ENCODE assay signal across 8 mouse cellular contexts in genomic region chr3:116033871-116034222, GRCm38 (mm10). TPM values are rescaled to one million over a fixed set of nuclear protein-coding genes. Genes with fewer than 3 reads are reported as not detected.
A peak's percentile ranks its signal among the peaks of the same experiment; 100 is the strongest.
DNase-seq lines count a peak whose midpoint lies in the region; ATAC-seq lines count a peak whose summit lies in the region.

No protein-coding gene starts in this region.

- peak; percentile 66 for ATAC-seq in forebrain, embryonic 11.5 days (replicated peaks; ENCODE audit: low FRiP score)
- ATAC-seq in hindbrain, embryonic 16.5 days: peak; percentile 60
- peak; percentile 37; the same call in 1 of the 2 replicates for ATAC-seq in midbrain, embryonic 16.5 days

- H3K36me3 ChIP-seq in forebrain, embryonic 11.5 days (ENCODE audit: control insufficient read depth, insufficient read depth, low read length): no peaks in the 10 kb centered on the region
- no peaks in the 10 kb centered on the region for H3K36me3 ChIP-seq in forebrain, embryonic 10.5 days (replicated peaks)
- no peaks in the 10 kb centered on the region for H3K36me3 ChIP-seq in hindbrain, embryonic 16.5 days (ENCODE audit: control insufficient read depth, insufficient read depth, low read length)
- H3K36me3 ChIP-seq in midbrain, embryonic 16.5 days (ENCODE audit: control insufficient read depth, insufficient read depth, low read length): no peaks in the 10 kb centered on the region

- no peak overlapping the region for H3K27ac ChIP-seq in forebrain, embryonic 11.5 days (ENCODE audit: low read depth, low read length)
- H3K27ac ChIP-seq in forebrain, embryonic 10.5 days: no peak overlapping the region
- H3K27ac ChIP-seq in hindbrain, embryonic 16.5 days (ENCODE audit: low read depth, low read length): no peak overlapping the region
- H3K27ac ChIP-seq in midbrain, embryonic 16.5 days (ENCODE audit: low read length): no peak overlapping the region

- no peak for DNase-seq in forebrain, embryonic 11.5 days (ENCODE audit: low spot score)
- no peak for DNase-seq in forebrain, embryonic 10.5 days (ENCODE audit: extremely low spot score, low spot score)
- peak; percentile 31 for DNase-seq in 3134 (ENCODE audit: extremely low read depth, insufficient read length, low spot score)
- peak; percentile 90 for DNase-seq in brain, adult 2 months (ENCODE audit: low read depth, low spot score)
- no peak for DNase-seq in spleen, adult 12 weeks (ENCODE audit: low spot score)
- no peak for DNase-seq in adrenal gland, postnatal 25 days

- no peak overlapping the region for H3K4me2 ChIP-seq in forebrain, embryonic 11.5 days (ENCODE audit: low read depth, low read length, severe bottlenecking)
- no peak overlapping the region for H3K4me2 ChIP-seq in hindbrain, embryonic 16.5 days (ENCODE audit: low read length)
- H3K4me2 ChIP-seq in midbrain, embryonic 16.5 days (ENCODE audit: low read length): no peak overlapping the region

- no peaks in the 10 kb centered on the region for H3K4me1 ChIP-seq in forebrain, embryonic 11.5 days (replicated peaks; ENCODE audit: control insufficient read depth, insufficient read depth, low read length)
- H3K4me1 ChIP-seq in forebrain, embryonic 10.5 days: no peaks in the 10 kb centered on the region
- no peaks in the 10 kb centered on the region for H3K4me1 ChIP-seq in hindbrain, embryonic 16.5 days (ENCODE audit: control insufficient read depth, insufficient read depth, low read depth, low read length)
- no peaks in the 10 kb centered on the region for H3K4me1 ChIP-seq in midbrain, embryonic 16.5 days (ENCODE audit: control insufficient read depth, insufficient read depth, low read length)

- no peak overlapping the region for H3K9ac ChIP-seq in forebrain, embryonic 11.5 days (ENCODE audit: low read length)
- H3K9ac ChIP-seq in hindbrain, embryonic 16.5 days (ENCODE audit: low read depth, low read length): no peak overlapping the region
- H3K9ac ChIP-seq in midbrain, embryonic 16.5 days (ENCODE audit: low read depth, low read length): no peak overlapping the region

- no peaks in the 10 kb centered on the region for H3K9me3 ChIP-seq in forebrain, embryonic 11.5 days (ENCODE audit: control insufficient read depth, low read length)
- no peaks in the 10 kb centered on the region for H3K9me3 ChIP-seq in forebrain, embryonic 10.5 days
- H3K9me3 ChIP-seq in hindbrain, embryonic 16.5 days (ENCODE audit: control insufficient read depth, low read length): no peaks in the 10 kb centered on the region
- H3K9me3 ChIP-seq in midbrain, embryonic 16.5 days (replicated peaks; ENCODE audit: control insufficient read depth, low read length, poor library complexity, severe bottlenecking): no peaks in the 10 kb centered on the region

- WGBS in forebrain, embryonic 11.5 days: 58% methylated on average over 3 of the region's 3 CpGs
- whole genome bisulfite sequencing in forebrain, embryonic 10.5 days: 59% methylated on average over 3 of the region's 3 CpGs
- WGBS in hindbrain, embryonic 16.5 days: 61% methylated on average over 3 of the region's 3 CpGs
- WGBS in midbrain, embryonic 16.5 days: 63% methylated on average over 3 of the region's 3 CpGs

- H3K4me3 ChIP-seq in forebrain, embryonic 11.5 days (ENCODE audit: low read depth, low read length): no peak overlapping the region
- no peak overlapping the region for H3K4me3 ChIP-seq in forebrain, embryonic 10.5 days
- no peak overlapping the region for H3K4me3 ChIP-seq in hindbrain, embryonic 16.5 days (ENCODE audit: low read length)
- H3K4me3 ChIP-seq in midbrain, embryonic 16.5 days (ENCODE audit: low read depth, low read length): no peak overlapping the region

- H3K27me3 ChIP-seq in forebrain, embryonic 11.5 days (ENCODE audit: control insufficient read depth, insufficient read depth, low read length): no peaks in the 10 kb centered on the region
- no peaks in the 10 kb centered on the region for H3K27me3 ChIP-seq in forebrain, embryonic 10.5 days (ENCODE audit: poor library complexity, severe bottlenecking)
- H3K27me3 ChIP-seq in hindbrain, embryonic 16.5 days (replicated peaks; ENCODE audit: control insufficient read depth, insufficient read depth, low read length): no peaks in the 10 kb centered on the region
- no peaks in the 10 kb centered on the region for H3K27me3 ChIP-seq in midbrain, embryonic 16.5 days (ENCODE audit: control insufficient read depth, insufficient read depth, low read depth, low read length)

RNA-seq across cellular contexts. Expression of gene Extl2, which starts 26.6 kb away (rescaled TPM):
- polyA plus RNA-seq in forebrain, embryonic 11.5 days (2014; fragmentation: Nextera tagmentation; extraction: Ambion mirVana): 23.4 and 24.5 TPM in 2 replicates
- 20.2 and 23.3 TPM in 2 replicates for polyA plus RNA-seq in forebrain, embryonic 10.5 days (2016; fragmentation: Nextera tagmentation; extraction: Ambion mirVana)
- 38.7 and 43.2 TPM in 2 replicates for polyA plus RNA-seq in hindbrain, embryonic 16.5 days (2015; fragmentation: Nextera tagmentation; extraction: Ambion mirVana)
- polyA plus RNA-seq in midbrain, embryonic 16.5 days (2015; fragmentation: Nextera tagmentation; extraction: Ambion mirVana): 30.0 and 30.1 TPM in 2 replicates
- total RNA-seq in adrenal gland, postnatal 25 days (2021): 25.1 and 26.4 TPM in 2 replicates

RNA-seq across cellular contexts. Expression of gene Slc30a7, which starts 26.6 kb away (rescaled TPM):
- polyA plus RNA-seq in forebrain, embryonic 11.5 days (2014; fragmentation: Nextera tagmentation; extraction: Ambion mirVana): 28.0 and 31.0 TPM in 2 replicates
- 24.4 and 26.3 TPM in 2 replicates for polyA plus RNA-seq in forebrain, embryonic 10.5 days (2016; fragmentation: Nextera tagmentation; extraction: Ambion mirVana)
- 15.2 and 16.0 TPM in 2 replicates for polyA plus RNA-seq in hindbrain, embryonic 16.5 days (2015; fragmentation: Nextera tagmentation; extraction: Ambion mirVana)
- polyA plus RNA-seq in midbrain, embryonic 16.5 days (2015; fragmentation: Nextera tagmentation; extraction: Ambion mirVana): 14.2 and 19.5 TPM in 2 replicates
- 26.2 and 42.6 TPM in 2 replicates for total RNA-seq in adrenal gland, postnatal 25 days (2021)

Comparison
In these comparisons a context has a peak if more than half of its experiments do, and no peak if none do; other contexts are left out.
1. DNase-seq: peak in 3134 (single experiment) and brain, adult 2 months (single experiment); none in forebrain, embryonic 11.5 days (single experiment), forebrain, embryonic 10.5 days (single experiment), spleen, adult 12 weeks (single experiment) and adrenal gland, postnatal 25 days (single experiment).
2. Peak in every context shown above with its lines, with median percentiles within 50 percentile points of each other: ATAC-seq.